Mouse (Mus musculus) midbrain, embryonic 14.5 days (tissue): ENCODE measurements around the gene Atl1. TPM values are rescaled to one million over a fixed set of nuclear protein-coding genes. Genes with fewer than 3 reads are reported as not detected.

Experiments
- ATAC-seq: fragments of 200-750 bp; cut with Nextera tagmentation; 2 replicates; pipeline ENCODE4 v1.8.0; 2017; ENCODE audit warnings: moderate number of reproducible peaks, moderate library complexity; ENCODE audit not compliant: low FRiP score, low TSS enrichment
- DNase-seq: peaks from one replicate; pipeline ENCODE4 v3.0.0-alpha.2; 2015
- H3K27ac ChIP-seq: fragments of 300-500 bp; sonication (generic); replicated peaks from 2 replicates; pipeline ENCODE4 v1.5.1; 2014; ENCODE audit warnings: mild to moderate bottlenecking, low read depth, low read length, moderate library complexity
- H3K27me3 ChIP-seq: fragments of 300-500 bp; sonication (generic); 2 replicates; pipeline ENCODE4 v1.6.1; 2014; ENCODE audit warnings: low read length, control low read depth, mixed read lengths; ENCODE audit not compliant: control insufficient read depth, insufficient read depth
- H3K36me3 ChIP-seq: fragments of 300-500 bp; sonication (generic); 2 replicates; pipeline ENCODE4 v1.6.1; 2014; ENCODE audit warnings: low read length, control low read depth; ENCODE audit not compliant: control insufficient read depth, insufficient read depth
- H3K4me1 ChIP-seq: fragments of 300-500 bp; sonication (generic); 2 replicates; pipeline ENCODE4 v1.6.1; 2014; ENCODE audit warnings: mild to moderate bottlenecking, antibody characterized with exemption, low read length, control low read depth; ENCODE audit not compliant: control insufficient read depth, insufficient read depth
- H3K4me2 ChIP-seq: fragments of 300-500 bp; sonication (generic); 2 replicates; pipeline ENCODE4 v1.6.1; 2014; ENCODE audit warnings: mild to moderate bottlenecking, low read length, moderate library complexity
- H3K4me3 ChIP-seq: fragments of 300-500 bp; sonication (generic); replicated peaks from 2 replicates; pipeline ENCODE4 v1.5.1; 2014; ENCODE audit warnings: low read depth, low read length
- H3K9ac ChIP-seq: fragments of 300-500 bp; sonication (generic); replicated peaks from 2 replicates; pipeline ENCODE4 v1.6.1; 2014; ENCODE audit warnings: mild to moderate bottlenecking, low read length, moderate library complexity
- H3K9me3 ChIP-seq: fragments of 300-500 bp; sonication (generic); 2 replicates; pipeline ENCODE4 v1.6.1; 2016; ENCODE audit warnings: low read length, control low read depth, mixed read lengths; ENCODE audit not compliant: control insufficient read depth
- WGBS: fragments of 180-500 bp; shearing (Covaris S2); extraction: QIAGEN DNeasy Blood & Tissue Kit; methylation state at CpG from one replicate; pipeline ENCODE4 v1.1.7; 2014; 5-methylcytosine and 5-hydroxymethylcytosine counted together
- polyA plus RNA-seq: library from polyadenylated mRNA; unstranded; fragments of >200 nt; fragmentation: Nextera tagmentation; extraction: Ambion mirVana; gene quantifications from 2 replicates; pipeline ENCODE4 v1.2.1, GENCODE M21; 2014

The Atl1 gene
- polyA plus RNA-seq, 1 experiment from 2014 or later = 157 TPM

GRCm38 (mm10) chr12:69855641-69856300 lies 36.6 kb upstream of the Atl1 start:
- H3K4me2 ChIP-seq = no peak overlapping the region
- no peak overlapping the region for H3K27ac ChIP-seq
- H3K4me3 ChIP-seq = no peak overlapping the region
- peaks cover 15% of the 10 kb centered on the region for H3K36me3 ChIP-seq
- H3K9ac ChIP-seq = no peak overlapping the region
- WGBS = 97% methylated on average over 12 of the region's 12 CpGs
- DNase-seq (no peak), ATAC-seq (no peak)
- H3K9me3 ChIP-seq = no peaks in the 10 kb centered on the region
- no peaks in the 10 kb centered on the region for H3K27me3 ChIP-seq
- H3K4me1 ChIP-seq = no peaks in the 10 kb centered on the region

GRCm38 (mm10) chr12:69856398-69856797 lies 36.0 kb upstream of the Atl1 start:
- no peak overlapping the region for H3K9ac ChIP-seq
- no peak overlapping the region for H3K4me3 ChIP-seq
- H3K27me3 ChIP-seq = no peaks in the 10 kb centered on the region
- ATAC-seq (no peak), DNase-seq (no peak)
- no peak overlapping the region for H3K4me2 ChIP-seq
- peaks cover 15% of the 10 kb centered on the region for H3K36me3 ChIP-seq
- H3K4me1 ChIP-seq = no peaks in the 10 kb centered on the region
- H3K27ac ChIP-seq = no peak overlapping the region
- WGBS = 97% methylated on average over 10 of the region's 10 CpGs
- no peaks in the 10 kb centered on the region for H3K9me3 ChIP-seq

GRCm38 (mm10) chr12:69857597-69857996 lies 34.8 kb upstream of the Atl1 start:
- Histone ChIP-seq H3K4me1 (no peaks in the 10 kb centered on the region), H3K27ac (no peak overlapping the region), H3K9me3 (no peaks in the 10 kb centered on the region), H3K36me3 (peaks cover 7% of the 10 kb centered on the region), H3K4me3 (no peak overlapping the region), H3K4me2 (no peak overlapping the region), H3K27me3 (no peaks in the 10 kb centered on the region), H3K9ac (no peak overlapping the region)
- ATAC-seq (no peak), DNase-seq (no peak)
- 97% methylated on average over 2 of the region's 2 CpGs for WGBS

- Histone ChIP-seq H3K36me3 (peaks cover 7% of the 10 kb centered on the region), H3K4me1 (no peaks in the 10 kb centered on the region), H3K9me3 (no peaks in the 10 kb centered on the region), H3K27me3 (no peaks in the 10 kb centered on the region), H3K9ac (no peak overlapping the region), H3K27ac (no peak overlapping the region), H3K4me3 (no peak overlapping the region), H3K4me2 (no peak overlapping the region)
- ATAC-seq = no peak
- WGBS = 96% methylated on average over 4 of the region's 4 CpGs
- no peak for DNase-seq
Observed at GRCm38 (mm10) chr12:69858847-69859246, 33.6 kb upstream of the Atl1 start.

GRCm38 (mm10) chr12:69863505-69863904 lies 28.9 kb upstream of the Atl1 start:
- H3K27ac ChIP-seq = no peak overlapping the region
- H3K9ac ChIP-seq = no peak overlapping the region
- no peaks in the 10 kb centered on the region for H3K27me3 ChIP-seq
- no peak for ATAC-seq
- 0 out of 2 replicates have a peak, but pooled peaks cover 3% of the 10 kb centered on the region for H3K36me3 ChIP-seq
- WGBS = 86% methylated on average over 5 of the region's 5 CpGs
- DNase-seq = no peak
- H3K4me2 ChIP-seq = no peak overlapping the region
- H3K9me3 ChIP-seq = no peaks in the 10 kb centered on the region
- H3K4me3 ChIP-seq = no peak overlapping the region
- no peaks in the 10 kb centered on the region for H3K4me1 ChIP-seq

GRCm38 (mm10) chr12:69864164-69864692 lies 28.2 kb upstream of the Atl1 start:
- Histone ChIP-seq H3K4me2 (no peak overlapping the region), H3K4me1 (no peaks in the 10 kb centered on the region), H3K4me3 (no peak overlapping the region), H3K9me3 (no peaks in the 10 kb centered on the region), H3K27me3 (no peaks in the 10 kb centered on the region), H3K9ac (no peak overlapping the region), H3K36me3 (0 out of 2 replicates have a peak, but pooled peaks cover 3% of the 10 kb centered on the region), H3K27ac (no peak overlapping the region)
- WGBS = 75% methylated on average over 4 of the region's 4 CpGs
- DNase-seq = no peak
- no peak for ATAC-seq

GRCm38 (mm10) chr12:69867338-69867737 lies 25.1 kb upstream of the Atl1 start:
- no peak overlapping the region for H3K9ac ChIP-seq
- no peak overlapping the region for H3K4me2 ChIP-seq
- ATAC-seq (no peak), DNase-seq (no peak)
- H3K27ac ChIP-seq = no peak overlapping the region
- H3K4me3 ChIP-seq = no peak overlapping the region
- no peaks in the 10 kb centered on the region for H3K27me3 ChIP-seq
- 90% methylated on average over 5 of the region's 5 CpGs for WGBS
- H3K4me1 ChIP-seq = no peaks in the 10 kb centered on the region
- H3K9me3 ChIP-seq = no peaks in the 10 kb centered on the region
- H3K36me3 ChIP-seq = peaks cover 11% of the 10 kb centered on the region

GRCm38 (mm10) chr12:69871632-69872031 lies 20.8 kb upstream of the Atl1 start:
- Histone ChIP-seq H3K4me2 (no peak overlapping the region), H3K4me3 (no peak overlapping the region), H3K27me3 (no peaks in the 10 kb centered on the region), H3K9ac (no peak overlapping the region), H3K36me3 (peaks cover 8% of the 10 kb centered on the region), H3K27ac (no peak overlapping the region), H3K4me1 (no peaks in the 10 kb centered on the region), H3K9me3 (no peaks in the 10 kb centered on the region)
- 98% methylated on average over 5 of the region's 5 CpGs for WGBS
- DNase-seq = no peak
- ATAC-seq = no peak

GRCm38 (mm10) chr12:69877842-69878363 lies 14.5 kb upstream of the Atl1 start:
- no peak overlapping the region for H3K27ac ChIP-seq
- WGBS = 91% methylated on average over 9 of the region's 9 CpGs
- H3K36me3 ChIP-seq = no peaks in the 10 kb centered on the region
- no peak overlapping the region for H3K9ac ChIP-seq
- ATAC-seq = no peak
- H3K27me3 ChIP-seq = no peaks in the 10 kb centered on the region
- H3K4me1 ChIP-seq = peaks cover 5% of the 10 kb centered on the region; the same call in 1 of the 2 replicates
- no peak overlapping the region for H3K4me2 ChIP-seq
- DNase-seq = no peak
- H3K4me3 ChIP-seq = no peak overlapping the region
- no peaks in the 10 kb centered on the region for H3K9me3 ChIP-seq
